Mouse (Mus musculus): ENCODE data around the gene Sipa1l1.

Sipa1l1 gene

DNA sequence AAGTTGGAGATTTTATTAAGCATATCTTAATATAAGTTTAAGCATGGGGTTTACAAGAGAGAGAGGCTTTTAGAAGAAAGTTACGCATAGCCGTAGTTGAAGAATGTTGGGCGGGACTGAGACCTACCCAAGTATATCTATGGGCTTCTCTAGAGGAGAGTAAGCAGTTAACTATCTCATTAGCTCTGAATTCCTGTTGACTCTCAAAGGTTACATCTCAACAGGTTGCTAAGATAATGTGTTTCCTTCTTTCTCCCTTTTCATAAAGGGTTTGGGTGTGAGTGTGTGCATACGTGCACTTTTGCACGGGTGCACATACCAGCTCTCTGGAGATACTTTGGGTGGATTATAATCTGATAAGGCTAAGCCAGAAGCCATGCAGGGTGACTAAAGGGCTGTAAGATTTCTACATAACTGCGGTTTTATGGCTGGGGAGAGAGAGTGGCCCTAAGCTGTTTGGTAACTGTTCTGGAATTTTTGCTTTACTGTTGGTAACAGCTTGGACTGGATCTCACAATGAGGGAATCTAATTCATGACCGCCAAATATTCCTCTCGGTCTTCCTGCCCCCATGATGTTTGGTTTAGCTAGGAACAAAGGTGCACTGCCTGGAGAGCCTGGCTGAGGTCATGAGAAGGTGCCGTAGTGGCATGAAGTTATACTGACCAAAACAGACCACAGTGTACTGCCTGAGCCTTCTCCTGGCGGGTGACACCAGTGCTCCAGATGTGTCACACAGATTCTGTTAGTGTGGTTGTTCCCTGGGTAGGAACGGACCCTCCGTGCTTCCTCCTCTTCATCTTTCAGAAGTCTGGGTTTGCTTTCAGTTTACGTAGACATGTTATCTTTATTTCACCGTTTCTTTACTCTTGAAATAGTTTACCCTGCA is 78.5 kb downstream of the Sipa1l1 start:
- no peak for DNase-seq (ENCODE audit: low read depth, low spot score)

DNA sequence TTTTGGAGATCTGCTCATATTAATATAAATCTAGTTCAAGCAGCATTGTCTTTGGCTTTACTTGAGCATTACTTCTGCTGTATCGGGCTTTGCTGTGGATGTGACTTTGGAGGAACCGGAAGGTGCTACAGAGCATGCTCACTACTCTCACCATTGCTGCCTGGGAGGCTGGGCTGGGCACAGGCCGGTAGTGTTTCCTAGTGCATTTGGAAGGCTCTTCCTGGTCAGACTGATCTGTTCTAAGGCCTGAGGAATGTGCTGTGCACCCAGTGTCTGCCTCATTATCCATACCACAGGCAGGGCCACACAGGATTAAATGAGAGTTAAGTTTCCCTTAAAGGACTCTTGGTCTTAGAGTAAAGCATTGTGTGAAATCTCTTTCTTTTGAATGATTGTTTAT is 79.4 kb downstream of the Sipa1l1 start:
- DNase-seq (ENCODE audit: low read depth, low spot score) = no peak

DNA sequence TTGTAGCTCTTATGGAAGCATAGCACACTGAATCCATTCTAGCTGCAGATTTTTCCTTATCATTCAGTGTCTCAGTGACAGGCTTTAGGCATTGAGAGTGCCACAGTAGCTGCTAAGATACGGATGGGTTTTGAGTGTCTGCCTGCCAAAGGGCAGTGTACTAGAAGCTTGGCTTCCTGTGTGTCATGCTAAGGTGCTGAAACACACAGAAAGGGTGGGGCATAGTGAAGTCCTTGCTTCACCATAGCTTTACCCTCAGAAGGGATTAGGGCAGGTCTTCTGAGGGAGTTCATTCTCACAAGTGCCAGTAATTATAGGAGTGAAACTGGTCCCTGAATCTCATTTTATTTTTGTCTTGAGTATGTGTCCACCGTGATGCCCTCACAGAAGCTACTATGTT is 82.2 kb downstream of the Sipa1l1 start:
- DNase-seq (ENCODE audit: low read depth, low spot score) = no peak

DNA sequence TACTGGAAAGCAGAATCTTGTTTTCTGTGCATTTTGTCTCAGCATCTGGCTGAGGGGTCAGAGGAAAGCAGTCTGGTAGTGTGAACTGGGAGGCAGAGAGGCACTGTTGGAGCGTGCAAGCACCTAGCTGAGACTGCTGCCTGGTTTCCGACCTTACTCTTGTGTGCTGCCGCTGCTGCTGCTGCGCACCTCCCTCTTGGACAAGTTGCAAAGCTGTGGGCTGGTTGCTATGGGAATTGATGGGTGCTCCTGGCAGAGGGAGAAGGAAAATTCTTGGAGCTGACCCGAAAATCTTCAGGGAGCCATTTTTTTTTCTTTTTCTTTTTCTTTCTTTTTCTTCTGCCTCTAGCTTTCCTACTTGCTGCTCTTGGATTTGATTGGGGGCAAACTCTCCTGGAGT is 85.0 kb downstream of the Sipa1l1 start:
- no peak for DNase-seq (ENCODE audit: low read depth, low spot score)

DNA sequence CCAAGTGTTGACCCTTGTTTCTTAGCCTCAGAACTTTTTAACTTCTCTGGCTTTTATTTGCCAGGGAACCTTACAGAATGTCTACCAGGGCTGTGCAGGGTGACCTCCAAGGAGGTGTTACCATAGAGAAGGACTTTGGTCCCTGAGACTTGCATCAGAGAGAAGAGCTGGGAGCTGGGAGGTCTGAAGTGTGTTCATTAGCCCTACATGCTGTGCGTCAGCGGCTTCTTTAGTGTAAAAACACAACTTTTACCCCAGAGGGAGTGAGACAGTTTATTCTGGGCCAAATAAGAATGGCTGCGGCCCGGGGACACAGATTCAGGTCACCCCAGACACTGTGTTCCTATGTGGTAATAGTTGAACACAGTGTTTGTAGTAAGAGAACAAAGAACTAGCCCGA is 86.9 kb downstream of the Sipa1l1 start:
- no peak for DNase-seq (ENCODE audit: low read depth, low spot score)

DNA sequence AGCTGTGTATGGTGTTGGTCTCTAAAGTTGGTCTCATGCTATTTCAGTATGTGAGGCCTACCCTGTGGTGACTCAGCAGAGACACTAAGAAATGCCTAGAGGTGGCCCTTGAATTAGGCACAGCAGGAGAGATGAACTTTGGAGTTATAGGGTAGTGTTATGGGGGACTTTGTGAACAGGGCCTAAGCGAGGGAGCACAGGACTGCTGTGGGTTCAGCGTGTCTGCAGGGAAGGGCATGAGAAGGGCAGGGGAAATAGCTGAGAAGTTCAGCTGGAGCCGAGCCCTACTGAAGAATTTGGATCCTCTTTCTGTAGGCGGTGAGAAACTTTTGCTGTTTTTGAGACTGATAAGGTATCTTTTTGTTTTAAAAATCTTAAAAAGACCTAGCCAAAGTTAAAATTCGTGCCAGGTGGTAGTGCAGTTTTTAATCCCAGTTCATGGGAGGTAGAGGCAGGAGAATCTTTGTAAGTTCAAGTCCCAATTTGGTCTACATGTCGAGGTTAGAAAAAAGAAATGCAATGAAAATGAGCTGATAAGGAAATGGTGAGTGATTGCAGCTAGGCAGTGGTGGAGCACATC is 87.9 kb downstream of the Sipa1l1 start:
- no peak for DNase-seq (ENCODE audit: low read depth, low spot score)

DNA sequence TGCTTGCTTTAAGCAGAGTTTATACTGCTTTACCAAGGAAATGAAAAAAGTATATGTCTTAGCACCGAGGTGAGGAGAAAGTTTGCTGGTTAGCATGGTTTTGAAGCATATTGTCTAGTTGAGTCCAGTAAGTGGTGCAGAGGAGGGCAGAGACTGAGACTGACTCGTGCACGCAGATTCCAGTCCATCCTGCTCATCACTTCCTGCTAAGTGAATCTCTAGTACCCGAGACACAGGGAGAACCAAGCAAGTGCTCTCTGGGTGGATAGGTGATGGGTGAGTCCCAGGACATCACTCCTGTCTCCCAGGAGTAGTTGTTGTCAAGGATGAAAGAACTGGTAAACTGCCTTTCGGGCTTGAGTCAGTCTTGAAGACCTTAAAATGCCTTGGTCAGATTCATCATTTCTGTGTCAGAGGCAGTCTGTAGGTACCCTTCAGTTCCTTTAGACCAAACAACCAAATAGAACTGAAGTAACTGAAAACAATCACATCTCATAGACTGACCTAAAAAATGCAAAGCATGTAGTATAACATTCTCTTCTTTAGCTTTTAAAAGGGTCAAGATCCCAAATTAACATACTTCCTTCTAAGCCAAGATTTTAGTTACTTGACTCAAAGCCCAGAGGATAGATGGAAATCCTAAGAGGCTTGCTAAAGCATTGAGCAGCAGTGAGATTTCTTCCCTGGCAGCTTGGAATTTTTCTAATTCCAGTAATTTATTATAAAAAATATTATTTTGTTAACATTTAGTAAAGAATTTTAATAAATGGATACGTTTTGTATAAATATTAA is 89.1 kb downstream of the Sipa1l1 start:
- DNase-seq (ENCODE audit: low read depth, low spot score) = no peak

DNA sequence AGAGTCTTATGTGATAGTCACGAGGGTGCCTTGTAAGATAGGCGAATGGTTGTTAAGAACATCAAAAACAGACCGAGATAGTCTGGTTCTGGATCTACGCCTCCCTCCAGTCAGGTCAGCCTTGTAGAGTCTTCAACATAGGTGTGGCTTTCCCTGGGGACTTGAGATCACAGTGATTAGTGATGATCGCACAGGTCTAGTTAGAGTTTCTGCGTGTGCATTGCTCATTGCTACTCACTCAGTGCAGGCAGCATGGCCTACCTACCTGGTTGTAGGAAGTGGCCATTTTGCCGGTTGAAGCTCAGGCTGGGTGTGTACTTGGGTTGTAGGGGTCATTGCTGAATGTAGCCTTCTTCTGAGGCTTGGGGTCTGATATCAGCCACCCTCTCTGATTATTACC is 94.3 kb downstream of the Sipa1l1 start:
- no peak for DNase-seq (ENCODE audit: low read depth, low spot score)

DNA sequence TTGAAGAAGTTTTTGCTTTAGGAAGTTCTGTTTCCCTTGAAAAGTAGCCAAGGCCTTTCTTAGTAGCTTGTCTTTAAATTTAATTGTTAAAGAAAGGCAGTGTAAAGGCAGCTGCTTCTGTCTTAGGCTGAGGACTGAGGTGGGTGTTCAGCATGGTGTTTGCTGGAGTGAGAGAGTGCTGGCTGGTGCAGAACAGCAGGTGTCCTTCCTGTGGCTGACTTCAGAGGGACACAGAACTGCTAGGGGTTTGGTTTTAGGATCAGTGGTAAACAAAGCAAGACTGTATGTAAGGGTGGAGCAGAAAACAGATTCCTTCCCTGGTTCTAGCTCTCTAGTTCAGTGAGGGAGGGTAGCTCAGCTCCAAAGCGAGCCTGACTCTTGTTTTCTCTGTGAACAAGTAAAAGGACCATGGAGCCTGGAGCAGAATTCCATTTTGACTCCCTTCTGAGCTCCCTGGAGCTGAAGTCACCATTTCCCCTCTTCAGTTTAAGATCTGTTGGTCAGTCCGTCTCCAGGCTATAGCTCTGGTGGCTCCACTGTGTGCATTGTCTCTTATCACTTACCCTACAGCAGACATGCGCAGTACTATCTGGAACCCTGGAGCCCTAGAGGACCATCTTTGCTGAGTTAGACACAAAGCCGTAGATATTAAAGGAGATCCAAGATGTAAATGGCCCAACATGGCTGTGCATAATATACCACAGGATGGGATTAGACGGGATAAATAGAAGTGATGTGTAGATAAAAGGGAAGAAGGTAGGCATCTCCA is 95.1 kb downstream of the Sipa1l1 start:
- DNase-seq (ENCODE audit: low read depth, low spot score) = no peak

DNA sequence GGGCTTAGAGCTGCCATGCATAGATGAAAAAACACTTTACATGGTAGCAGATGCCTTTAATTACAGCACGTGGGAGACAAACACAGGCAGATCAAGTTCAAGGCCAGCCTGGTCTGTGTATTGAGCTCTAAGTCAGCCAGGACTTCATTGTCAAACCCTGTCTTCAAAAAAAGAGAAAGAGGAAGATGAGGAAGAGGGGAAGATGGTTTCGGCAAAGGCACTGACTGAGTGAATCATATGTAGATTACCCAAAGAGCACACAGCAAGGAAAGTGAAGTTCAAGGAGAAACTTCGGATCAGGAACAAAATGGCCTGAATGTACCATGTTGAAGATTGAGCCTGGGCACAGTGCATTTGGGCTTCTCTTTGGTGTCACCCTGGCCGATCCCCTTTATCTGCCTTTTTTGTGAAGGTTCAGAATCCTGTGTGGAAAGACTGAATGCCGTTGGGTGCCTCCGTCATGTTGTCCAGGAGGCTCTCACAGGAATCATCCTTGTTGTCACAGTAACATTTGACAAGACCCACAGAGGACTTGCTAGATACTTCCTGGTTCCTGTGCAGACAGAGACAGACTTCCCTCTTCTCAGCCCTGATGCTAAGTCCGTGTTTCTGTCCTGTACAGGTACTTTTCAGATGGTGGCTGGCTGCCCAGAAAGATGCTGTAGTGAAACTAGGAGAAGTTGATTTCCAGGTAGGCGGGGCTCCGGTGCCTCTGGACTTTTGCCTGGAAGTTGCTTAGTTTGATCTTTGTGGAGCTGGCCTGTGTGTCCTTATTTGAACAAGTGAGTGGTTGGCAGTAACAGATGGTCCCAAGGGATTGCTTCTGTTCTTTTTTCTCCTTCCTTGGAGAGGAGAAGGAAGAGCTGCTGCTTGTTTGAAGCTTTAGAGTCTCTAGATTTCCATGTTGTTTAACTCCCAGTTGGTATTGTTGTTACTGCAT is 96.5 kb downstream of the Sipa1l1 start:
- DNase-seq (ENCODE audit: low read depth, low spot score) = no peak

DNA sequence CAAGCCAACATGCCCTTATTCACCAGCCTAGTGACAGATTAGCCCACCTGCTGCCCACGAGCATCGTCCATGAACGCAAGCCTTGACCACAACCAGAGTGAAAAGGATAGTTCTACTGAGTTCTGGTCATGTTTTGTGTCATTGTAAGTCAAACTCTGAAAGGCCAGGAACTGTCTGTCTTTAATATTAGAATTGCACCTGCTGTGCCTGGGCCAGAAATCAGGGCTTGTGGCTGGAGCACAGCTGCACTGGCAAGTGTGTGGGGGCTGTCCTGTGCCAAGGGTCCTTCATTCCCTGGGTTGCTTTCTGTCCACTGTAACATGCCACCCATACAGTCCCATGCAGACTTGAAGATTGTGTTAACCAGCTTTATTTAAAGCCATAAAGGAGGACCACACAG is 102.3 kb downstream of the Sipa1l1 start:
- DNase-seq (ENCODE audit: low read depth, low spot score) = peak; percentile 25

DNA sequence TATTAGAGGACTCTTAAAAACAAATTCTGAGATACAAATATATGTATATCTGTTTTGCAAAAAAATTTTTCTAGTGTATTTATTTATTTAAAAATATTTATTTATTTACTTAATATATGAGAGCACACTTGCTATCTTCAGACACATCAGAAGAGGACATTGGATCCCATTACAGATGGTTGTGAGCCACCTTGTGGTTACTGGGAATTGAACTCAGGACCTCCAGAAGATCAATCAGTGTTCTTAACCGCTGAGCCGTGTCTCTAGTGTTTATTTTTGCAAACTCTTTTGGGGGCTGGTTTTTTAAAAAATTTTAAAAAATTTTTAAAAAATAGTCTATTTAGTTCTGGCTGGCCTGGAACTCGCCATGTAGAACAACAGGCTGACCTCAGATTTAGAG is 104.4 kb downstream of the Sipa1l1 start:
- no peak for DNase-seq (ENCODE audit: low read depth, low spot score)

DNA sequence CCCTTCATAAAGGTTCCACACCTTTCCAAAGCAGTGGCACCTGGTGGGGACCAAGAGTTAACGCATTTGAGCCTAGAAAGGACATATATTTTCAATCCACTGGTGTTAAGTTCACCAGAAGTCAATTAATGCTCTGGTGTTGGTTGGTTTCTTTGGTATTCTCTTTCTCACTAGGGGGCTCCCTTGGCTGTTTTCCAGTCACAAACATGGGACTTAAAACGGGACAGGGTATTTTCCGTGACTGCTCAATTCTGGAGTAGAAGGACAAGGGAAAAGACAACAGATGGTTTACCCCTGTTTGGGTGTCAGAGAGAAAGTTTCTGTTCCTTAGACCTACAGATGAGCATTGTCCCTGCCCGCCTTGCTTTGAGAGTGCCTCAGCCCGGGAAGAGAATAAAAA is 105.5 kb downstream of the Sipa1l1 start:
- DNase-seq (ENCODE audit: low read depth, low spot score) = no peak

DNA sequence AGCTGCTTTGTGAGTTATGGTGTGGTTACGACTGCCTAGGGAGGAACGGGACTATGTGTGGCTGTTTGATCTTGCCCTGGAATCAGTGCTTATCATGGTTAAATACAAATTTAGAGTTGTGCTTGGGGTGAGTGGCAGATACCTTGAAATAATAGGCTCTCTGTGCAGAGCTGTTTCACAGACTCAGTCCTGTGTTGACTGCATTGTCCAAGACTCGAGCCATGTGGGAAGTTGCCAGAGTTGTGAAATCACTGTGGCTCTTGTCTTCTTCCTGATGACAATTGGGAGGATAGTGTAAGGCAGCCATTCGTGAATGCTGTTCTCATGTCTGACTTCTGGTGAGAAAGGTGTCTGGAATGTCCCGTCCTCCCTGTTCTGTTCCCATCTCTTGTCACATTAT is 106.6 kb downstream of the Sipa1l1 start:
- no peak for DNase-seq (ENCODE audit: low read depth, low spot score)

DNA sequence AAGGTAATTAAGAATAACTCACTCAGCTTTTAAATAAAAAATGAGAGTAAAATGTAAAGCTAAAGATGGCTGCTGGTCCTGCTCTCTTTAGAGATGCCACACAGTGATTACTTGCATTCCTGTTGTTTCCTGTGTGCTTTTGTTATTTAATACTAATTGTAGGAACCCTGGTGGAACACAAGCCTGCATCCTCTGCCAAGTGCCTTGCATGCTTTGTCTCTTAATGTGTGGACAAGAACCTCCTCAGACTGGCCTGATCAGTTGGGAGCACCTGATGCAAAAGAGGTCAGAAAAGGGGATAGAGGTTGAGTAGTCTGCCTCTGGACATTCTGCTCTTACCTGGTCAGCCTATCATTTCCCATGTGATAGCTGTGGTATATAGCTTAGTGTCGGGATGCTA is 107.5 kb downstream of the Sipa1l1 start:
- DNase-seq (ENCODE audit: low read depth, low spot score) = no peak

DNA sequence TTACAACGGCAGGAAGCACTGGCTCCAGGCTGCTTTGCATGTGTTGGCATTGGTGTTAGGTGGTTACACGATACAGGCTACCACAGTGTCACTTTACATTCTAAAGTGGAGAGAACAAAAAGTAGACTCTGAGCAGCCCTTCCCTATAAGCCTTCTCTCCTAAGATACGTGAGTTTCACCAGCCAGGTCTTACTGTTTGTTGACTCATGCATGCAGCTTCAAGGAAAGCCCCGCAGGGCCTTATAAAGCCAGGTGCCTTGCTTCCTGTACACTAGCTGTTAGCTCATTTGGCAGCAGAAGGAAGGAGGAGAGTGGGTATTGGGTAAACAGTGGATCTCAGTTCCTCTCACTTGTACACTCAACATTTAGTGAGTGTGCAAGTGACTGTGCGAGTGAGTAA is 115.5 kb downstream of the Sipa1l1 start:
- peak; percentile 88 for DNase-seq (ENCODE audit: low read depth, low spot score)

DNA sequence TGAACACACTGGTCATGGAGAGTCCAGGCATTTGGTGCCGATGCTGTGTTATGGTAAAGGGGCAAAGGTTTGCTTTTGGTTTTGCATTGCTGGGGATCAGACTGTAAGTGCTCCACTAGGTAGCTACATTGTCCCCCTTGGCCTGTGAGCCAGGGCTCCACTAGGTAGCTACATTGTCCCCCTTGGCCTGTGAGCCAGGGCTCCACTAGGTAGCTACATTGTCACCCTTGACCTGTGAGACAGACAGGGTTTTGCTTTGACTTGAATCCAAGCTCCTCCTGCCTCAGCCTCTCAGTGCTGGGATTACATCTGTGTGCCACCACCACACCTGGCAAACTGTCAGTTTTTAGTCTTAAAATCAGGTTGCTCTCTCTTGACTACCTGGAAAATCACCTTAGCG is 115.9 kb downstream of the Sipa1l1 start:
- DNase-seq (ENCODE audit: low read depth, low spot score) = no peak

DNA sequence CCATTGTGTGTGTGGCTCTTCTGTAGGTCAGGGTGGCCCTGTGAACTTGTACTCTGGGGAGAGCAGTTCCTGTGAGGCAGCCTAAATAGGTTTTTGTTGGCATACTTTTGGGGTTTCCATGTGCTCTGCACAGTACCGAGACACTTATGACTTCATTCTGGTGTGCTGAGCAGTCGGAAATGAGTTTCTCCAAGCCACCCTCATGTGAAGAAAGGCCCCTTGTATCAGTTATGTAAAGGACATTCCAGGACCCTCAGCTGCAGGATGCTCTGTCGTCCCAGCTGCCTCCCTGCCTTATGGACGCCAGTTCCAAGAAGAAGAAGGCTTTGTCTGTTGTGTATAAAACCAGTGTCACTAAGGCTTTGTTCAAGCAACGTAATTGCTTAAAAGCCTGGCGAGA is 116.9 kb downstream of the Sipa1l1 start:
- no peak for DNase-seq (ENCODE audit: low read depth, low spot score)

DNA sequence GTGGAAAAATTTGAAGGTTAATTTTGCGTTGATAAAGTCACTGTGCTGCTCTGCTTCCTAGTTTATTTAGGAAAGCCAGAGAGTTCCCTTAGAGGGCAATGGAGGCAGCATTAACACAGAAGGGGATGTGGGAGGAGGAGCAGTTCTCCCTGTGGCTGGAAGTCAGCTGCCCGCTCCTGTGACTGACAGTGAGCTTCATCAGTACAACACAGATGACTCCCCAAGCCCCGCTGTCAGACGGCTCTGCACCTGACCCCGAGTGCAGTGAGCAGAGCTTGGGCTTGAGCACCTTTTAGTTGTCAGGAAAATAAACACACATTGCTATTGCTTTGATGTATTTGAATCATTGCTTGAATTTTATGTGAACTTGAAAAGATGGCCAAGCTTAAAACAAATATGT is 117.7 kb downstream of the Sipa1l1 start:
- DNase-seq (ENCODE audit: low read depth, low spot score) = no peak

DNA sequence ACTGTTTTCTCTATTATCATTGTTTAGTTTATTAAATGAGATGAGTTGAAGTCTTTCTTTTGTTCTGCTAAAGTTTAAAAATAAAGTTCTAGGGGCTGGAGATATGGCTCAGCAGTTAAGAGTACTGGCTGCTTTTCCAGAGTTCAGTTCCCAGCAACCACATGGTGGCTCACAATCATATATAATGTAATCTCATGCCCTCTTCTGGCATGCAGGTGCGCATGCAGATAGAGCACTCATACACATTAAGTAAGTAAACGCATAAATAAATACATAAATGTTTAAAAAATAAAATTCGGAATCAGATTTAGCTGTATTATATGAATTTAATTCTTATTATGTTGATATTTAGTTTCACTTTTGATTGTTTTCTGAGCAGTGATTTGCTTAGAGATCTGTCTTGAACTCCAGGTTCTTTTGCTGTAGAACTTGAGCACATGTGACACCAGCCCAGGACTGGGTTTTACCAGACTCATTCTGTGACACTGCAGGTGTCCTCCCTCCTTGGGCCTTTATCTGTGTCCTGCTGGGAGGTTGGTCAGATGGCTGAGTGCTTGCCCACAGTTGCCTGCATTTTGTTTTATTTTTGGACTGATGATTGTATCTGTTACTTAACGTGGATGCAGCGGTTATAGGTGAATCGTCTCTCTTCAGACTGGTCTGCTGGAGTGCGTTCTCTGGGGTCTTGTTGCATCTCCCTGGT is 124.6 kb downstream of the Sipa1l1 start:
- DNase-seq (ENCODE audit: low read depth, low spot score) = peak; percentile 16
